Mouse (Mus musculus) kidney, embryonic 15.5 days (tissue): ENCODE data around the gene Rbm43. TPM values are rescaled to one million over a fixed set of nuclear protein-coding genes. Genes with fewer than 3 reads are reported as not detected.

Experiments
- ATAC-seq: fragments of 200-750 bp; cut with Nextera tagmentation; replicated peaks from 2 replicates; pipeline ENCODE4 v1.8.0; 2017; ENCODE audit warnings: moderate TSS enrichment; ENCODE audit not compliant: low FRiP score
- H3K27ac ChIP-seq: fragments of 300-500 bp; sonication (generic); 2 replicates; pipeline ENCODE4 v1.5.1; 2015; ENCODE audit warnings: mild to moderate bottlenecking, inconsistent platforms
- H3K27me3 ChIP-seq: fragments of 300-500 bp; sonication (generic); 2 replicates; pipeline ENCODE4 v1.6.1; 2015; ENCODE audit warnings: inconsistent platforms
- H3K36me3 ChIP-seq: fragments of 300-500 bp; sonication (generic); 2 replicates; pipeline ENCODE4 v1.6.1; 2015; ENCODE audit warnings: inconsistent platforms
- H3K4me1 ChIP-seq: fragments of 300-500 bp; sonication (generic); 2 replicates; pipeline ENCODE4 v1.6.1; 2015; ENCODE audit warnings: inconsistent platforms
- H3K4me2 ChIP-seq: fragments of 300-500 bp; sonication (generic); 2 replicates; pipeline ENCODE4 v1.6.1; 2015; ENCODE audit warnings: moderate library complexity, mild to moderate bottlenecking, inconsistent platforms
- H3K4me3 ChIP-seq: fragments of 300-500 bp; sonication (generic); replicated peaks from 2 replicates; pipeline ENCODE4 v1.5.1; 2015; ENCODE audit warnings: mild to moderate bottlenecking, inconsistent platforms
- H3K9ac ChIP-seq: fragments of 300-500 bp; sonication (generic); 2 replicates; pipeline ENCODE4 v1.6.1; 2015; ENCODE audit warnings: mild to moderate bottlenecking, inconsistent platforms
- H3K9me3 ChIP-seq: fragments of 300-500 bp; sonication (generic); replicated peaks from 2 replicates; pipeline ENCODE4 v1.6.1; 2016; ENCODE audit warnings: inconsistent platforms
- WGBS: fragments of 180-500 bp; shearing (Covaris S2); methylation state at CpG from one replicate; pipeline ENCODE4 v1.1.7; 2015; ENCODE audit warnings: mixed read lengths; 5-methylcytosine and 5-hydroxymethylcytosine counted together
- polyA plus RNA-seq: library from polyadenylated mRNA; unstranded; fragments of >200 nt; fragmentation: Nextera tagmentation; extraction: Ambion mirVana; gene quantifications from 2 replicates; pipeline ENCODE4 v1.2.1, GENCODE M21; 2015

Rbm43 gene
- polyA plus RNA-seq, 1 experiment from 2014 or later: 13.2 TPM

- H3K4me3 ChIP-seq: no peak overlapping the region
- WGBS: 63% methylated on average over 2 of the region's 2 CpGs
- no peak overlapping the region for H3K27ac ChIP-seq
- no peak overlapping the region for H3K9ac ChIP-seq
- ATAC-seq: no peak
- H3K36me3 ChIP-seq: no peaks in the 10 kb centered on the region
- no peaks in the 10 kb centered on the region for H3K9me3 ChIP-seq
- no peak overlapping the region for H3K4me2 ChIP-seq
- H3K27me3 ChIP-seq: no peaks in the 10 kb centered on the region
- H3K4me1 ChIP-seq: no peaks in the 10 kb centered on the region
These were observed 10.8 kb upstream of the Rbm43 start for GRCm38 (mm10) chr2:51945812-51946211.

DNA sequence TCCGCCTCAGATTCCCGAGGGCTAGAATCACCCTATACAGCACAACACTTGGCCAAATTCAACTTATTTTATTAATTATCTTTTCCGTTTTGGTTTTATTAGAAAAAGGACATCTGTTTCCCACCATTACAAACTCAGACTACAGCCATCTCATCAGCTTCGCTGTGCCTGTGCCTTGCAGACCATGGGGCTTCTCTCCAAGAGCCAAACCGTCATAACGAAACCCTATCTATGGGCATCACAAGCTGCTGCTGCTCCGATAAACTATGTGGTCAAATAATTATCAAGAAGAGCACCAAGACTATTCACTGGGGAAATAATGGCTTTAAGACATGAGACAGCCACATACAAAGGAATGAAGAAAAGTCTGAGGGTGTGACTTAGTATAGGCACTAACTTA lies 6.9 kb upstream of the Rbm43 start:
- ATAC-seq: no peak
- Histone ChIP-seq H3K27me3 (no peaks in the 10 kb centered on the region), H3K4me3 (no peak overlapping the region), H3K4me1 (no peaks in the 10 kb centered on the region), H3K9me3 (no peaks in the 10 kb centered on the region), H3K27ac (no peak overlapping the region), H3K4me2 (no peak overlapping the region), H3K9ac (no peak overlapping the region), H3K36me3 (no peaks in the 10 kb centered on the region)
- WGBS: 88% methylated on average over 7 of the region's 7 CpGs

GRCm38 (mm10) chr2:51938750-51939149 lies 3.8 kb upstream of the Rbm43 start:
- Histone ChIP-seq H3K27ac (no peak overlapping the region), H3K4me2 (no peak overlapping the region), H3K4me1 (peaks cover 15% of the 10 kb centered on the region), H3K9ac (no peak overlapping the region), H3K9me3 (no peaks in the 10 kb centered on the region), H3K4me3 (no peak overlapping the region), H3K36me3 (no peaks in the 10 kb centered on the region), H3K27me3 (no peaks in the 10 kb centered on the region)
- no peak for ATAC-seq
- WGBS: 67% methylated on average over 2 of the region's 3 CpGs

- no peak for ATAC-seq
- H3K4me1 ChIP-seq: peaks cover 17% of the 10 kb centered on the region
These were observed 2.0 kb upstream of the Rbm43 start for GRCm38 (mm10) chr2:51937004-51937403.

DNA sequence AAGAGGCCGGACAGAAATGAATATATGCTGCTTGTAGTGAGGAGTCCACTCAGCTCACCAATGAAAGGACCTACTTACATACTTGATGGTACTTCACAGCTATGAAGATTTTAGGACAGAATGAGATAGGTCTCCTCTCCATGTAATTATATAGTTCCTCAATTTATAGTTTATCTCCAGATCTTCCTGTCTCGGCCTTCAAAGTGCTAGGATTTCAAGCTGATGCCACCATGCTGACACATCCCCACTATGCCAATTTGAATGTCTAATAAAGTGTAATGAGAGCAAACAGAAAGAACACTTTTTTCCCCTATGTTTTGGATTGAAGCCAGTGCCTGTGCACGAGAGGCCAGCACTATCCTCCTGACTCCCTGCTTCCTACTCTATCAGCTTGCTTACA lies 1.6 kb upstream of the Rbm43 start:
- 78% methylated on average over 3 of the region's 3 CpGs for WGBS

More at GRCm38 (mm10) chr2:51937004-51937403, 2.0 kb upstream of the Rbm43 start:
- Histone ChIP-seq H3K9ac (no peak overlapping the region), H3K9me3 (no peaks in the 10 kb centered on the region), H3K36me3 (no peaks in the 10 kb centered on the region), H3K27me3 (no peaks in the 10 kb centered on the region), H3K4me2 (no peak overlapping the region), H3K4me3 (no peak overlapping the region), H3K27ac (no peak overlapping the region)
- 72% methylated on average over 6 of the region's 6 CpGs for WGBS

DNA sequence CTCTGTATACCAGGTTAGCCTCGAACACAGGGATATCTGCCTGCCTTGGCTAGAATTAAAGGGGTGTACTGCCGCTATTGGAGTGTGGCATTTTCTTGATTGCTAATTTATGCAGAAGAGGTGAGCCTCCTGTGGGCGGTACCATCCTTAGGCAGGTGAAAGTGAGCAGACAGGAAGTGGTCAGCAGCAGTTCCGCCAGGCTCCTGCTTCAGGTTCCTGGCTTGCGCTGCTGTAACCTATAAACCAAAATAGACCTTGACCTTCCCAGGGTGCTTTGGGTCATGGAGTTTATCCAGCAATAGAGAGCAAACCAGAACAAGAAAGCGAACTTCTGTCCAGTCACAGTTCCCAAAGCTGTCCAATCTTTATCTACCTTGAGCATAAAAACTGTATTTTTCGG lies 958 bp upstream of the Rbm43 start:
- WGBS: 91% methylated on average over 7 of the region's 7 CpGs
- H3K4me1 ChIP-seq: peaks cover 17% of the 10 kb centered on the region
- H3K4me3 ChIP-seq: no peak overlapping the region
- H3K9me3 ChIP-seq: no peaks in the 10 kb centered on the region
- no peaks in the 10 kb centered on the region for H3K36me3 ChIP-seq
- no peak overlapping the region for H3K9ac ChIP-seq
- no peak overlapping the region for H3K4me2 ChIP-seq
- no peaks in the 10 kb centered on the region for H3K27me3 ChIP-seq
- no peak overlapping the region for H3K27ac ChIP-seq
- no peak for ATAC-seq

More for the DNA sequence above, 1.6 kb upstream of the Rbm43 start:
- no peak overlapping the region for H3K4me3 ChIP-seq
- ATAC-seq: no peak
- H3K4me2 ChIP-seq: no peak overlapping the region
- H3K9ac ChIP-seq: no peak overlapping the region
- H3K4me1 ChIP-seq: peaks cover 17% of the 10 kb centered on the region
- no peaks in the 10 kb centered on the region for H3K36me3 ChIP-seq
- no peaks in the 10 kb centered on the region for H3K27me3 ChIP-seq
- no peaks in the 10 kb centered on the region for H3K9me3 ChIP-seq
- H3K27ac ChIP-seq: no peak overlapping the region

- Histone ChIP-seq H3K4me2 (peak overlapping the region; percentile 91), H3K4me3 (peak overlapping the region; percentile 73), H3K27me3 (no peaks in the 10 kb centered on the region), H3K9me3 (no peaks in the 10 kb centered on the region), H3K27ac (no peak overlapping the region), H3K4me1 (peaks cover 17% of the 10 kb centered on the region), H3K36me3 (peaks cover 6% of the 10 kb centered on the region), H3K9ac (no peak overlapping the region)
- WGBS: 37% methylated on average over 11 of the region's 12 CpGs
- ATAC-seq: no peak
These were observed 1.4 kb downstream of the Rbm43 start for GRCm38 (mm10) chr2:51933341-51934134.

DNA sequence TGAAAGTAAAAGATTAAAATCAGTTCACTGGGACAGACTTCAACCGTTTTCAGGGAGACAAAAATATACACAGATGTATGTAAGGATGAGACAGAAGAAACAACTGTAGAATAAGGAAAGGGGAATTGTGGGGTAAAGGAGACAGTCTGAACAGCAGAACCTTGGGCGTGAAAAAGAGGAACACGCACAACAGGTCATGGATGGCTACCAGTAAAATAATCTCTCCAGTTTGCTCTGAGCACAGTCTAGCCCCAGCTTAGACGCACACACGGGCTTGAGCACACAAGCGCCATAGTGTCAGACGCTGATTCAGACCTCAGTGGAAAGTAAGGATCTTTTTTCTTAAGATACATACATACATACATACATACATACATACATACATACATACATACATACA lies 3.7 kb downstream of the Rbm43 start:
- Histone ChIP-seq H3K27me3 (no peaks in the 10 kb centered on the region), H3K36me3 (peaks cover 8% of the 10 kb centered on the region), H3K4me3 (no peak overlapping the region), H3K9ac (no peak overlapping the region), H3K4me1 (peaks cover 17% of the 10 kb centered on the region), H3K9me3 (no peaks in the 10 kb centered on the region), H3K27ac (no peak overlapping the region), H3K4me2 (no peak overlapping the region)
- no peak for ATAC-seq
- 62% methylated on average over 7 of the region's 7 CpGs for WGBS

GRCm38 (mm10) chr2:51914944-51915680 lies 19.9 kb downstream of the Rbm43 start:
- H3K4me3 ChIP-seq: no peak overlapping the region
- H3K36me3 ChIP-seq: no peaks in the 10 kb centered on the region
- H3K4me1 ChIP-seq: peaks cover 22% of the 10 kb centered on the region
- 17% methylated on average over 5 of the region's 5 CpGs for WGBS
- no peaks in the 10 kb centered on the region for H3K9me3 ChIP-seq
- H3K27me3 ChIP-seq: no peaks in the 10 kb centered on the region
- H3K9ac ChIP-seq: no peak overlapping the region
- ATAC-seq: peak; percentile 71
- no peak overlapping the region for H3K27ac ChIP-seq
- H3K4me2 ChIP-seq: no peak overlapping the region

GRCm38 (mm10) chr2:51914532-51914931 lies 20.4 kb downstream of the Rbm43 start:
- Histone ChIP-seq H3K27me3 (no peaks in the 10 kb centered on the region), H3K4me2 (no peak overlapping the region), H3K9ac (no peak overlapping the region), H3K9me3 (no peaks in the 10 kb centered on the region), H3K36me3 (no peaks in the 10 kb centered on the region), H3K27ac (no peak overlapping the region), H3K4me3 (no peak overlapping the region), H3K4me1 (peaks cover 22% of the 10 kb centered on the region)
- no peak for ATAC-seq
- 61% methylated on average over 7 of the region's 7 CpGs for WGBS

DNA sequence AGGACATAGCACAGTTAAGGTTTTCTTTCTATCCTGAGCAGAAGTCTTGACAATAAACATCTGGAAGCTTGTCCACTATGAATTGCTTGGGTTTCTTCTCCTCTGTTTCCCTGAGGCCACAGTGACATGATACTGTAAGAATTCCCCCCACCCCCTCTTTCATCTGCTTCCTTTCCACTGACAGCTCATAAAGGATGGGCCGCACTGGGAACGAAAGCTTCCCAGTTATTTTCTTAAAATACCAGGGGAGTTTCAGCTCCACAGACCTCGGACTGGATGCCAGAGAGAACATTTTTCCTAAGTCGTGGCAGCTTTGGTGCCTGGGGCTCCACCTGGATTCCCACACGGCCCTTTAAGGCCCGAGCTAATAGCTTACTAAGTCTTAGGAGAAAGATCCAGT lies 22.2 kb downstream of the Rbm43 start:
- Histone ChIP-seq H3K4me3 (no peak overlapping the region), H3K4me1 (peaks cover 22% of the 10 kb centered on the region), H3K27me3 (no peaks in the 10 kb centered on the region), H3K9me3 (no peaks in the 10 kb centered on the region), H3K27ac (peak overlapping the region; percentile 78), H3K4me2 (peak overlapping the region; percentile 36), H3K9ac (no peak overlapping the region), H3K36me3 (no peaks in the 10 kb centered on the region)
- peak; percentile 54 for ATAC-seq
- WGBS: 7% methylated on average over 6 of the region's 6 CpGs

DNA sequence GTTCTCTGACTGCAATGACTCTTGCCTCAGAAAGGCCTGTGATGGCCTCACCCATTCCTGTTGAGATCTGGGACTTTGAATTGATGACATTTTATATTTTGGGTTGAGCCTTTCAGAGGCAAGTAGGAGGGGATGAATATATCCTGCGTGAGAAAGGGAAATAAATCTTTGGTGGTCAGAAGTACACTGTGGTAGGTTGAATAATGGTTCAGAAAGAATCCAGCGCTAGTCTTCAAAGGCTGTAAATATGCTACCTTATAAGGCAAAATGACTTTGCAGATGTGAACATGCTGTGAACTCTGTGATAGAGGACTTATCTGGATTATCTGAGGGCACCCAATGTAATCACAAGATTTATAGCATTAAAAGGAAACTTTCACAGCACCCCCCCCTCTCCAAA lies 23.1 kb downstream of the Rbm43 start:
- no peaks in the 10 kb centered on the region for H3K36me3 ChIP-seq
- no peak for ATAC-seq
- no peak overlapping the region for H3K4me3 ChIP-seq
- no peaks in the 10 kb centered on the region for H3K27me3 ChIP-seq
- H3K27ac ChIP-seq: peak overlapping the region; percentile 78
- 33% methylated on average over 2 of the region's 2 CpGs for WGBS
- H3K9me3 ChIP-seq: no peaks in the 10 kb centered on the region
- H3K4me1 ChIP-seq: peaks cover 25% of the 10 kb centered on the region
- H3K9ac ChIP-seq: no peak overlapping the region
- H3K4me2 ChIP-seq: no peak overlapping the region
